Mouse (Mus musculus): ENCODE data around the gene Nudt5. TPM values are rescaled to one million over a fixed set of nuclear protein-coding genes. Genes with fewer than 3 reads are reported as not detected.

Nudt5 gene
- 12.1 and 12.7 TPM in 2 replicates for polyA plus RNA-seq (2012; rRNA removed)

GRCm38 (mm10) chr2:5844873-5845631 is at the start of gene Nudt5, which contains the start of gene Cdc123:
Nudt5 (plus strand) TSS chr2:5845019.
Cdc123 (minus strand) TSS chr2:5845164.
- DNase-seq (ENCODE audit: extremely low spot score in 1 of 2, low spot score in 1 of 2), result peak; percentile 83 to 93

GRCm38 (mm10) chr2:5797816-5798672 is 46.8 kb upstream of the Nudt5 start:
- DNase-seq (ENCODE audit: extremely low spot score in 1 of 2, low spot score in 1 of 2), result no peak

GRCm38 (mm10) chr2:5801182-5801640 is 43.6 kb upstream of the Nudt5 start:
- DNase-seq (ENCODE audit: extremely low spot score in 1 of 2, low spot score in 1 of 2), result no peak

GRCm38 (mm10) chr2:5801927-5802590 is 42.8 kb upstream of the Nudt5 start:
- no peak for DNase-seq (ENCODE audit: extremely low spot score in 1 of 2, low spot score in 1 of 2)

GRCm38 (mm10) chr2:5804440-5805045 is 40.3 kb upstream of the Nudt5 start:
- no peak for DNase-seq (ENCODE audit: extremely low spot score in 1 of 2, low spot score in 1 of 2)

GRCm38 (mm10) chr2:5805228-5805627 is 39.6 kb upstream of the Nudt5 start:
- no peak for DNase-seq (ENCODE audit: extremely low spot score in 1 of 2, low spot score in 1 of 2)

- DNase-seq (ENCODE audit: extremely low spot score in 1 of 2, low spot score in 1 of 2), result peak in 1 of 2 experiments; percentile 45
Observed at GRCm38 (mm10) chr2:5806201-5806600, 38.6 kb upstream of the Nudt5 start.

- DNase-seq (ENCODE audit: extremely low spot score in 1 of 2, low spot score in 1 of 2), result no peak
Observed at GRCm38 (mm10) chr2:5810036-5810718, 34.6 kb upstream of the Nudt5 start.

GRCm38 (mm10) chr2:5811235-5811782 is 33.5 kb upstream of the Nudt5 start:
- DNase-seq (ENCODE audit: extremely low spot score in 1 of 2, low spot score in 1 of 2), result no peak

GRCm38 (mm10) chr2:5821264-5821663 is 23.6 kb upstream of the Nudt5 start:
- DNase-seq (ENCODE audit: extremely low spot score in 1 of 2, low spot score in 1 of 2), result no peak

GRCm38 (mm10) chr2:5822449-5822848 is 22.4 kb upstream of the Nudt5 start:
- no peak for DNase-seq (ENCODE audit: extremely low spot score in 1 of 2, low spot score in 1 of 2)

GRCm38 (mm10) chr2:5824213-5824612 is 20.6 kb upstream of the Nudt5 start:
- peak in 1 of 2 experiments; percentile 36 for DNase-seq (ENCODE audit: extremely low spot score in 1 of 2, low spot score in 1 of 2)

- DNase-seq (ENCODE audit: extremely low spot score in 1 of 2, low spot score in 1 of 2), result no peak
Observed at GRCm38 (mm10) chr2:5824685-5825084, 20.1 kb upstream of the Nudt5 start.

GRCm38 (mm10) chr2:5825265-5825913 is 19.4 kb upstream of the Nudt5 start:
- DNase-seq (ENCODE audit: extremely low spot score in 1 of 2, low spot score in 1 of 2), result no peak

- no peak for DNase-seq (ENCODE audit: extremely low spot score in 1 of 2, low spot score in 1 of 2)
Observed at GRCm38 (mm10) chr2:5840815-5841214, 4.0 kb upstream of the Nudt5 start.

- no peak for DNase-seq (ENCODE audit: extremely low spot score in 1 of 2, low spot score in 1 of 2)
Observed at GRCm38 (mm10) chr2:5844181-5844872, 492 bp upstream of the Nudt5 start.

- no peak for DNase-seq (ENCODE audit: extremely low spot score in 1 of 2, low spot score in 1 of 2)
Observed at GRCm38 (mm10) chr2:5845826-5846225, 1.0 kb downstream of the Nudt5 start.

- DNase-seq (ENCODE audit: extremely low spot score in 1 of 2, low spot score in 1 of 2), result no peak
Observed at GRCm38 (mm10) chr2:5851116-5851515, 6.3 kb downstream of the Nudt5 start.

GRCm38 (mm10) chr2:5851866-5852265 is 7.0 kb downstream of the Nudt5 start:
- no peak for DNase-seq (ENCODE audit: extremely low spot score in 1 of 2, low spot score in 1 of 2)

All from frontal cortex, adult 2 months (tissue).